Mouse (Mus musculus) liver, embryonic 14.5 days (tissue): ENCODE measurements around the gene Tfip11. TPM values are rescaled to one million over a fixed set of nuclear protein-coding genes. Genes with fewer than 3 reads are reported as not detected.

Experiments used
- ATAC-seq: fragments of 200-750 bp; cut with Nextera tagmentation; 2 replicates; pipeline ENCODE4 v1.8.0; 2017; ENCODE audit warnings: moderate number of reproducible peaks, mild to moderate bottlenecking, moderate library complexity; ENCODE audit not compliant: insufficient read depth
- DNase-seq, 3 experiments: peaks; one replicate each; pipeline ENCODE4 v3.0.0-alpha.2; 2012 to 2013; ENCODE audit warnings: low read depth in 3 of 3, low spot score in 3 of 3
- H3K27ac ChIP-seq: fragments of 300-500 bp; sonication (generic); 2 replicates; pipeline ENCODE4 v1.5.1; 2014; ENCODE audit warnings: moderate library complexity, mild to moderate bottlenecking, control low read depth, inconsistent platforms
- H3K27me3 ChIP-seq: fragments of 300-500 bp; sonication (generic); 2 replicates; pipeline ENCODE4 v1.6.1; 2014; ENCODE audit warnings: mild to moderate bottlenecking, low read length, moderate library complexity; ENCODE audit not compliant: control insufficient read depth, insufficient read depth
- H3K36me3 ChIP-seq: fragments of 300-500 bp; sonication (generic); replicated peaks from 2 replicates; pipeline ENCODE4 v1.6.1; 2014; ENCODE audit warnings: low read depth; ENCODE audit not compliant: control insufficient read depth, insufficient read depth
- H3K4me1 ChIP-seq, 2 experiments: fragments of 200-500 bp in 1 of 2; fragments of 300-500 bp in 1 of 2; sonication (generic) in 1 of 2; replicated peaks; 2 replicates each; pipeline ENCODE4 v1.6.1; 2012 to 2014; ENCODE audit warnings: antibody characterized with exemption in 1 of 2, inconsistent platforms in 1 of 2, low read length in 1 of 2; ENCODE audit not compliant: control insufficient read depth in 2 of 2, insufficient read depth in 2 of 2
- H3K4me2 ChIP-seq: fragments of 300-500 bp; sonication (generic); 2 replicates; pipeline ENCODE4 v1.6.1; 2014; ENCODE audit warnings: low read depth, mild to moderate bottlenecking, control low read depth, moderate library complexity
- H3K4me3 ChIP-seq, 2 experiments: fragments of 200-500 bp in 1 of 2; fragments of 300-500 bp in 1 of 2; sonication (generic) in 1 of 2; 2 replicates each; pipeline ENCODE4 v1.5.1; 2012 to 2014; ENCODE audit warnings: low read depth in 2 of 2, low read length in 2 of 2, mild to moderate bottlenecking in 2 of 2, control low read depth in 1 of 2, inconsistent platforms in 1 of 2, moderate library complexity in 1 of 2; ENCODE audit not compliant: insufficient read depth in 1 of 2
- H3K9ac ChIP-seq: fragments of 300-500 bp; sonication (generic); replicated peaks from 2 replicates; pipeline ENCODE4 v1.6.1; 2014; ENCODE audit warnings: mild to moderate bottlenecking, control low read depth, moderate library complexity
- H3K9me3 ChIP-seq: fragments of 300-500 bp; sonication (generic); 2 replicates; pipeline ENCODE4 v1.6.1; 2016; ENCODE audit warnings: low read length, mixed read lengths; ENCODE audit not compliant: control insufficient read depth
- CTCF ChIP-seq: IDR thresholded peaks from 2 replicates; pipeline ENCODE4 v1.5.1; 2016; ENCODE audit warnings: antibody characterized with exemption, low read depth, control low read depth
- EP300 ChIP-seq: IDR thresholded peaks from 2 replicates; pipeline ENCODE4 v1.6.1; 2016; ENCODE audit warnings: antibody characterized with exemption, low read depth
- WGBS: fragments of 180-500 bp; shearing (Covaris S2); extraction: QIAGEN DNeasy Blood & Tissue Kit; methylation state at CpG from one replicate; pipeline ENCODE4 v1.1.7; 2014; ENCODE audit not compliant: insufficient replicate concordance; 5-methylcytosine and 5-hydroxymethylcytosine counted together
- polyA plus RNA-seq, 2 experiments: library from polyadenylated mRNA; depleted of rRNA in 1 of 2; stranded (reverse) in 1 of 2; unstranded in 1 of 2; fragments of >200 nt; fragmentation: Nextera tagmentation in 1 of 2; extraction: Ambion mirVana in 1 of 2; gene quantifications; 2 replicates each; pipeline versions ENCODE4 v1.2.1 to v1.2.3; 2012 to 2014

Gene Tfip11
- polyA plus RNA-seq, 2 experiments = 8.0 to 11.6 TPM

DNA sequence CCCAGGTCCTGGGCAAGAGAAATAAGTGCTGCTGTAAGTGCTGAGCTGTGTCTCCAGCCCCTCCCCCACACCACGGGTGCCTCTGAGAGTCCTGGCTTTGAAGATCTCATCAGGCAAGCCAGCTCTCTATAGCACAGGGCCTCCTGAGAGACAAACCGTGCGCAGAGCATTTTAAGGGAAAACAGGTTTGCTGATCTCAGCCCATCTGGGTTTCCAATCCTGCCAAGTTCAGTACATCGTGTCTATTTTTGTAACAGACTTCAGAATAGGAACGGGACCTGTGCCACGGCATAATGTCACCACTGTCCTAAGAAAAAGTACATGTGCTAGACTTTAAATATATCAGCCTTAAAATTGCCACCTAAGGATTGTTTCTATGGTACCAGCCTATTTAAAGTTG is 5.2 kb upstream of the Tfip11 start:
- Histone ChIP-seq H3K4me3 (no peak overlapping the region), H3K27ac (no peak overlapping the region), H3K4me1 (peaks cover 14 to 24% of the 10 kb centered on the region in 2 experiments), H3K9me3 (no peaks in the 10 kb centered on the region), H3K36me3 (no peaks in the 10 kb centered on the region), H3K4me2 (no peak overlapping the region), H3K27me3 (no peaks in the 10 kb centered on the region), H3K9ac (no peak overlapping the region)
- TF ChIP-seq EP300 (no peak), CTCF (no peak)
- ATAC-seq = no peak
- no peak for DNase-seq
- 61% methylated on average over 6 of the region's 6 CpGs for WGBS

DNA sequence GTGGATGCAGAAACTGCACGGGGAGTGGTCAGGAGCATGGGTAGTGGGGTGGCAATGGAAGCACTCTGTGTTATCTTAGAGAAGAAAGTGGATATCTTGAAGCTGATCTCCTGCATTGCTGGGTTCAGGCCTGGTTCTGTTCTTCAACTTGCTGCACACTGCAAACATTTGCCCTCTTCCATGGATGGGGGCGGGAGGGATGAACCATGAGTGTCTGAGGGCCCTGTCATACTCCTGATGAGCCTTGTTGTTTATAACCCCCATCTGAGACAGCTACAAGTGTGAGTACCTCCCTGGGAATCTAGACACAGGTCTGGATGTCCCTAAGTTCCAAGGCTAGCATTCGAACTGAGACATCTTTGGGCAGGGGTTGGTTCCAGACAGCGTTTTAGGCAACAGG is 4.8 kb upstream of the Tfip11 start:
- Histone ChIP-seq H3K4me1 (peaks cover 14 to 24% of the 10 kb centered on the region in 2 experiments), H3K4me3 (no peak overlapping the region), H3K27ac (no peak overlapping the region), H3K4me2 (no peak overlapping the region), H3K9me3 (no peaks in the 10 kb centered on the region), H3K36me3 (no peaks in the 10 kb centered on the region), H3K9ac (no peak overlapping the region), H3K27me3 (no peaks in the 10 kb centered on the region)
- DNase-seq = no peak
- TF ChIP-seq CTCF (no peak), EP300 (no peak)
- ATAC-seq = no peak
- 55% methylated on average over 4 of the region's 4 CpGs for WGBS

DNA sequence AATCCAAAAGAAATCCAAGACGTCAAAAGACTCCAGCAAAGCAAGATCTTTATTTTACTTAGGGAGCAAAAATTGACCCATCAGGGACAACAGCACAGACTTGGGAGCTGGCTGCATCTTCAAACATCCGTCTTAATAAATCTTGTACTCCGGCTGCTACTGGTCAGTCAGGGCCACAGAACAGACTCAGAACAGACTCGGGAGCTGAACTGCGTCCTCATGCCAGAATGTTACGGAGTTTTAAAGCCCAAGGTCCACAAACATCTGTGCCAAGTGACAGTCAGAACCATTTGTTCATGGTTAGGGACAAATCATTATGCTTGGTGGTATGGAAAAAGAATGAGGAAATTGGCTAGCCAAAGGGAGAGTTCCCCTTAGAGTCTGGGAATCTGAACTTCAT is 2.9 kb upstream of the Tfip11 start:
- H3K4me1 ChIP-seq = peaks cover 18 to 27% of the 10 kb centered on the region in 2 experiments
- H3K27ac ChIP-seq = no peak overlapping the region
- TF ChIP-seq EP300 = no peak
- TF ChIP-seq CTCF = no peak
- H3K9me3 ChIP-seq = no peaks in the 10 kb centered on the region
- H3K4me2 ChIP-seq = no peak overlapping the region
- DNase-seq (no peak), ATAC-seq (no peak)
- no peaks in the 10 kb centered on the region for H3K36me3 ChIP-seq
- no peak overlapping the region for H3K4me3 ChIP-seq
- H3K27me3 ChIP-seq = no peaks in the 10 kb centered on the region
- 82% methylated on average over 6 of the region's 6 CpGs for WGBS
- no peak overlapping the region for H3K9ac ChIP-seq

DNA sequence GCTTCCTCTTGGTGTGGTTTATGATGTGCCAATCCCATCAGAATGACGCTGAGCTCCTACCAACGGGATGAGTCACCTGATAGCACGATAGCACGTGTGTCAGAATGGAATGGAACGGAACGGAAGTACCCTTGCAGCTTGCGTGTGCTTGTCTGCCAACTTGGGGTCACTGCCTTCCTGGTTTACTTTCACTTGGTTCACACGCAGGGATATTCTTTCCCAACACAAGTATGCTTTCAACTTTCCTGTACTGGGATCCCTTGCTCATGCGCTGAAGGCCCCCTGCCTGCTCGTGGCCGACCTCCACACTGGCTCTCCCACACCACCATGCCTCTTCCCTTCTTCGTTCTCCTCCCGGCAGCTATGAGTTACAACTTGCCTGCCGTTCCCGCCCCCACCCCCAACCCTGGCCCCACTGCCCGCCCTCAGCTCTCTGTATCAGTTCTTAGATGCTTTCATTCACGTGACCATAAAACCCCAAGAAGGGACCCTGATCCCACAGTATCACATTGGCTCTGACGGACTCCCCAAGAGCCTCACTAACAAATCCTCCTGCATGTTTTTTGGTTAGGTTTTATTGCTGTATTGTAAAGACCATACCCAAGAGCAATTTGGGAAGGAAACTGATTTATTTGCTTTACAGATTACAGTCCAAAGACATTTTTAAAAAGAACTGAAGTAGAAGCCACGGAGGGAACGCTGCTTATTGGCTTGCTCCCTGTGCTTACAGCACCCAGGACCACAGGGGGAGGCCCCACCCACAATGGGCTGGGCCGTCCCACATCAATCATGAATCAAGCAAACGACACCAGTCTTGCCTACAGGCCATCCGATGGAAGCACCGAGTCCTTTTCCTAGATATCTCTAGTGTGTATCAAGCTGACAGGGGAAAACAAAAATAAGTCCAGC is 1.3 kb upstream of the Tfip11 start:
- DNase-seq (peak; percentile 68 to 75 (median 69)), ATAC-seq (peak; percentile 87)
- H3K27ac ChIP-seq = peak overlapping the region; percentile 31
- no peak for TF ChIP-seq EP300
- TF ChIP-seq CTCF = no peak
- H3K9ac ChIP-seq = peak overlapping the region; percentile 54
- peaks cover 18 to 21% of the 10 kb centered on the region in 2 experiments for H3K4me1 ChIP-seq
- peak overlapping the region; percentile 78 for H3K4me2 ChIP-seq
- WGBS = 7% methylated on average over 24 of the region's 24 CpGs
- H3K27me3 ChIP-seq = no peaks in the 10 kb centered on the region
- H3K4me3 ChIP-seq = peak overlapping the region; percentile 81 to 96
- no peaks in the 10 kb centered on the region for H3K9me3 ChIP-seq
- peaks cover 4% of the 10 kb centered on the region for H3K36me3 ChIP-seq

DNA sequence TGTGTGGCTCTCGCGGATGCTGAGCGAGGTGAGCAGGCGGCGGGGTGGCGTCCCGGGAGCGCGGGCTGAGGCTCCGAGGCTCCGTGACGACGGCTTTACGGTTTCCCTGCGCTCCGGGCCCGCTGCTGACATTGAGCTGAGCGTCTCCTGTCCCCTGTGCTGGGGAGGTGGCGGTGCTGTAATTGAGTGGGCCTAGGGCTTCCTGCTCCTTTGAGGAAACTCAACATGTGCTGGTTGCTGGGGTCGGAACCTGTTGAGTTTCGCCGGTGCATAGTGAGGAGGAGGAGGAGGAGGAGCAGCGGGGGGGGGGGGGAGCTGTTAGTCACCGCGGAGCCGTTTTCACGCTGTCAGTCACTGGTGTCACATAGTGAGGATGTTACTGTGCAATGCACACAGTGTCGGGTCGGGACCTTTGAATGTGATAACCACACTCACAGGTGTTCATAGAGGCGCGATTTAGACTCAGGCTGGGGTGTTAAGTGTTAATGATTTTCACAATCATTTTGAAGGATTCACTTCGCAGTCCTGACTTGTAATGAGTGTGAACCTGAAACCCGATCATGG is 370 bp downstream of the Tfip11 start:
- Histone ChIP-seq H3K4me3 (peak overlapping the region; percentile 81 to 96), H3K27me3 (no peaks in the 10 kb centered on the region), H3K36me3 (peaks cover 9% of the 10 kb centered on the region), H3K4me2 (peak overlapping the region; percentile 78), H3K9me3 (no peaks in the 10 kb centered on the region), H3K27ac (0 out of 2 replicates have a peak overlapping the region, but pooled peaks have one; percentile 22), H3K4me1 (peaks cover 18 to 20% of the 10 kb centered on the region in 2 experiments), H3K9ac (peak overlapping the region; percentile 81)
- no peak for TF ChIP-seq EP300
- TF ChIP-seq CTCF = no peak
- WGBS = under 1% methylated on average over 32 of the region's 33 CpGs
- DNase-seq (no peak), ATAC-seq (peak; percentile 19)
